Mouse (Mus musculus): ENCODE data around the gene Sox5. TPM values are rescaled to one million over a fixed set of nuclear protein-coding genes. Genes with fewer than 3 reads are reported as not detected.

Sox5 gene
- total and polyA plus RNA-seq, 3 experiments, result 1.7 to 3.4 (median 2.4) TPM

- Histone ChIP-seq H3K4me3 (no peak overlapping the region), H3K36me3 (ENCODE audit: control insufficient read depth, insufficient read depth, low read length) (no peaks in the 10 kb centered on the region), H3K27me3 (ENCODE audit: control insufficient read depth, insufficient read depth, low read length) (no peaks in the 10 kb centered on the region), H3K4me1 (ENCODE audit: control insufficient read depth, insufficient read depth, low read length) (no peaks in the 10 kb centered on the region), H3K27ac (no peak overlapping the region), H3K79me2 (replicated peaks; ENCODE audit: control insufficient read depth, insufficient read depth, low read length) (no peaks in the 10 kb centered on the region), H3K9ac (ENCODE audit: low read depth, low read length) (no peak overlapping the region)
- intact Hi-C loops (cut with DNase I), result no loop called here
- TF ChIP-seq CTCF (IDR thresholded peaks at IDR 0.05) (no peak), EP300 (IDR thresholded peaks at IDR 0.05; ENCODE audit: insufficient read depth, low read depth, low read length) (no peak), POLR2A (IDR thresholded peaks at IDR 0.05; ENCODE audit: insufficient read depth, low read depth, low read length) (no peak)
- no peak for DNase-seq
- WGBS, result 42% methylated on average over 6 of the region's 6 CpGs
Observed at GRCm38 (mm10) chr6:144598324-144598973, 183.3 kb downstream of the Sox5 start.

- TF ChIP-seq POLR2A (IDR thresholded peaks at IDR 0.05; ENCODE audit: insufficient read depth, low read depth, low read length), result no peak
- no peak for TF ChIP-seq EP300 (IDR thresholded peaks at IDR 0.05; ENCODE audit: insufficient read depth, low read depth, low read length)
- TF ChIP-seq CTCF (IDR thresholded peaks at IDR 0.05), result no peak
- Histone ChIP-seq H3K4me1 (ENCODE audit: control insufficient read depth, insufficient read depth, low read length) (no peaks in the 10 kb centered on the region), H3K4me3 (no peak overlapping the region), H3K36me3 (ENCODE audit: control insufficient read depth, insufficient read depth, low read length) (no peaks in the 10 kb centered on the region), H3K9ac (ENCODE audit: low read depth, low read length) (no peak overlapping the region), H3K27ac (no peak overlapping the region), H3K27me3 (ENCODE audit: control insufficient read depth, insufficient read depth, low read length) (no peaks in the 10 kb centered on the region), H3K79me2 (replicated peaks; ENCODE audit: control insufficient read depth, insufficient read depth, low read length) (no peaks in the 10 kb centered on the region)
- DNase-seq, result no peak
- intact Hi-C loops (cut with DNase I), result no loop called here
- 59% methylated on average over 8 of the region's 8 CpGs for WGBS
Observed at GRCm38 (mm10) chr6:144596536-144597210, 185.1 kb downstream of the Sox5 start.

- intact Hi-C loops (cut with DNase I), result no loop called here
- no peak overlapping the region for H3K4me3 ChIP-seq
- H3K79me2 ChIP-seq (replicated peaks; ENCODE audit: control insufficient read depth, insufficient read depth, low read length), result no peaks in the 10 kb centered on the region
- H3K9ac ChIP-seq (ENCODE audit: low read depth, low read length), result no peak overlapping the region
- H3K4me1 ChIP-seq (ENCODE audit: control insufficient read depth, insufficient read depth, low read length), result no peaks in the 10 kb centered on the region
- DNase-seq, result no peak
- no peak for TF ChIP-seq CTCF (IDR thresholded peaks at IDR 0.05)
- TF ChIP-seq POLR2A (IDR thresholded peaks at IDR 0.05; ENCODE audit: insufficient read depth, low read depth, low read length), result no peak
- no peak for TF ChIP-seq EP300 (IDR thresholded peaks at IDR 0.05; ENCODE audit: insufficient read depth, low read depth, low read length)
- no peaks in the 10 kb centered on the region for H3K27me3 ChIP-seq (ENCODE audit: control insufficient read depth, insufficient read depth, low read length)
- H3K36me3 ChIP-seq (ENCODE audit: control insufficient read depth, insufficient read depth, low read length), result no peaks in the 10 kb centered on the region
- H3K27ac ChIP-seq, result no peak overlapping the region
- 47% methylated on average over 5 of the region's 5 CpGs for WGBS
Observed at GRCm38 (mm10) chr6:144584854-144585253, 196.9 kb downstream of the Sox5 start.

- intact Hi-C loops (cut with DNase I), result no loop called here
- H3K27me3 ChIP-seq (ENCODE audit: control insufficient read depth, insufficient read depth, low read length), result no peaks in the 10 kb centered on the region
- TF ChIP-seq POLR2A (IDR thresholded peaks at IDR 0.05; ENCODE audit: insufficient read depth, low read depth, low read length) (no peak), EP300 (IDR thresholded peaks at IDR 0.05; ENCODE audit: insufficient read depth, low read depth, low read length) (no peak), CTCF (IDR thresholded peaks at IDR 0.05) (no peak)
- 83% methylated on average over 11 of the region's 11 CpGs for whole genome bisulfite sequencing
- H3K4me3 ChIP-seq, result no peak overlapping the region
- no peak for DNase-seq
- H3K4me1 ChIP-seq (ENCODE audit: control insufficient read depth, insufficient read depth, low read length), result no peaks in the 10 kb centered on the region
- no peak overlapping the region for H3K9ac ChIP-seq (ENCODE audit: low read depth, low read length)
- no peak overlapping the region for H3K27ac ChIP-seq
- no peaks in the 10 kb centered on the region for H3K79me2 ChIP-seq (replicated peaks; ENCODE audit: control insufficient read depth, insufficient read depth, low read length)
- no peaks in the 10 kb centered on the region for H3K36me3 ChIP-seq (ENCODE audit: control insufficient read depth, insufficient read depth, low read length)
Observed at GRCm38 (mm10) chr6:144584074-144584840, 197.5 kb downstream of the Sox5 start.

- H3K4me1 ChIP-seq (ENCODE audit: control insufficient read depth, insufficient read depth, low read length), result no peaks in the 10 kb centered on the region
- H3K27ac ChIP-seq, result no peak overlapping the region
- intact Hi-C loops (cut with DNase I), result no loop called here
- H3K27me3 ChIP-seq (ENCODE audit: control insufficient read depth, insufficient read depth, low read length), result no peaks in the 10 kb centered on the region
- no peak overlapping the region for H3K4me3 ChIP-seq
- no peaks in the 10 kb centered on the region for H3K36me3 ChIP-seq (ENCODE audit: control insufficient read depth, insufficient read depth, low read length)
- H3K9ac ChIP-seq (ENCODE audit: low read depth, low read length), result no peak overlapping the region
- DNase-seq, result no peak
- WGBS, result 66% methylated on average over 12 of the region's 12 CpGs
- H3K79me2 ChIP-seq (replicated peaks; ENCODE audit: control insufficient read depth, insufficient read depth, low read length), result no peaks in the 10 kb centered on the region
- TF ChIP-seq POLR2A (IDR thresholded peaks at IDR 0.05; ENCODE audit: insufficient read depth, low read depth, low read length), result no peak
- no peak for TF ChIP-seq EP300 (IDR thresholded peaks at IDR 0.05; ENCODE audit: insufficient read depth, low read depth, low read length)
- TF ChIP-seq CTCF (IDR thresholded peaks at IDR 0.05), result no peak
Observed at GRCm38 (mm10) chr6:144579301-144579700, 202.5 kb downstream of the Sox5 start.

Measured in heart, adult 2 months (tissue).